Comparison of ENCODE assay signal across 9 mouse cellular contexts in genomic region chr6:35538757-35539303, GRCm38 (mm10). TPM values are rescaled to one million over a fixed set of nuclear protein-coding genes. Genes with fewer than 3 reads are reported as not detected.
A peak's percentile ranks its signal among the peaks of the same experiment; 100 is the strongest.
DNase-seq lines count a peak whose midpoint lies in the region; ATAC-seq lines count a peak whose summit lies in the region.
"Had no signal": no experiment of that assay in that cellular context is flagged by ENCODE, and none has a peak within 500 bp of the region (broad histone marks: within the 10 kb centered on the region; RNA-seq: fewer than 3 reads in every experiment).

No protein-coding gene starts in this region.

- H3K4me2 ChIP-seq in hindbrain, embryonic 11.5 days (replicated peaks; ENCODE audit: low read depth, low read length), result peak overlapping the region; percentile 35

- H3K27me3 ChIP-seq in hindbrain, embryonic 11.5 days (ENCODE audit: control insufficient read depth, insufficient read depth, low read length), result no peaks in the 10 kb centered on the region
- no peaks in the 10 kb centered on the region for H3K27me3 ChIP-seq in megakaryocyte, embryonic 14.5 days (replicated peaks)
- H3K27me3 ChIP-seq: Patski had no signal

- H3K27ac ChIP-seq in hindbrain, embryonic 11.5 days (ENCODE audit: low read depth, low read length), result 0 out of 2 replicates have a peak overlapping the region, but pooled peaks have one; percentile 19

- ATAC-seq in hindbrain, embryonic 11.5 days (ENCODE audit: low FRiP score), result no peak

- no peaks in the 10 kb centered on the region for H3K36me3 ChIP-seq in hindbrain, embryonic 11.5 days (ENCODE audit: control insufficient read depth, insufficient read depth, low read length)
- peaks cover 3% of the 10 kb centered on the region for H3K36me3 ChIP-seq in megakaryocyte, embryonic 14.5 days (replicated peaks; ENCODE audit: low read length)

- peak overlapping the region; percentile 85 for H3K9ac ChIP-seq in hindbrain, embryonic 11.5 days (ENCODE audit: low read depth, low read length)

- peak overlapping the region; percentile 97 for H3K4me3 ChIP-seq in hindbrain, embryonic 11.5 days (ENCODE audit: low read depth, low read length)
- H3K4me3 ChIP-seq in megakaryocyte, embryonic 14.5 days (replicated peaks), result peak overlapping the region; percentile 99

- no peaks in the 10 kb centered on the region for H3K4me1 ChIP-seq in hindbrain, embryonic 11.5 days (replicated peaks; ENCODE audit: control insufficient read depth, insufficient read depth, low read length)
- H3K4me1 ChIP-seq in megakaryocyte, embryonic 14.5 days, result peaks cover 25% of the 10 kb centered on the region

- 6% methylated on average over 21 of the region's 21 CpGs for WGBS in hindbrain, embryonic 11.5 days

- DNase-seq in gastrocnemius, adult 18-20 months (ENCODE audit: low spot score), result peak; percentile 5
- no peak for DNase-seq in gastrocnemius, postnatal 4 days (ENCODE audit: low spot score in 2 of 2)
- peak; percentile 20 for DNase-seq in urinary bladder, postnatal 25 days (ENCODE audit: low spot score)
- no peak for DNase-seq in urinary bladder, postnatal 14 days (ENCODE audit: low spot score)
- DNase-seq in hindbrain, embryonic 11.5 days (ENCODE audit: low spot score), result no peak
- DNase-seq in frontal cortex, adult 2 months (ENCODE audit: extremely low spot score in 1 of 2, low spot score in 1 of 2), result no peak
- DNase-seq in left cerebral cortex, adult 8-10 months (ENCODE audit: low spot score in 2 of 2), result no peak

- H3K9me3 ChIP-seq in hindbrain, embryonic 11.5 days (ENCODE audit: control insufficient read depth, low read length), result no peaks in the 10 kb centered on the region
- no peaks in the 10 kb centered on the region for H3K9me3 ChIP-seq in megakaryocyte, embryonic 14.5 days

RNA-seq across cellular contexts. Expression of gene Mtpn, which starts 0.9 kb away (rescaled TPM):
- total RNA-seq in gastrocnemius, adult 18-20 months (2021), result 10 to 100 TPM; 21.3 to 23.6 TPM
- 10 to 100 TPM; 71.6 to 77.1 TPM for total RNA-seq in gastrocnemius, postnatal 4 days (2021)
- polyA plus RNA-seq in hindbrain, embryonic 11.5 days (2014; fragmentation: Nextera tagmentation; extraction: Ambion mirVana), result 145 and 162 TPM in 2 replicates
- polyA plus RNA-seq in megakaryocyte, embryonic 14.5 days (2012; ENCODE audit: insufficient read depth, low replicate concordance), result 122 and 125 TPM in 2 replicates
- 131 and 133 TPM in 2 replicates for polyA plus RNA-seq in frontal cortex, adult 2 months (2012; rRNA removed)
- total RNA-seq in left cerebral cortex, adult 8-10 months (2022), result 100 to 1,000 TPM; 246 to 311 (median 276) TPM

Comparison
In these comparisons a context has a peak if more than half of its experiments do, and no peak if none do; other contexts are left out.
1. DNase-seq: peak in gastrocnemius, adult 18-20 months (single experiment) and urinary bladder, postnatal 25 days (single experiment); none in gastrocnemius, postnatal 4 days (0 of 2), urinary bladder, postnatal 14 days (single experiment), hindbrain, embryonic 11.5 days (single experiment), frontal cortex, adult 2 months (0 of 2) and left cerebral cortex, adult 8-10 months (0 of 2).